In genomic region chrX:36989234-36989751, GRCm38 (mm10) we compare ENCODE assay signal across 8 mouse cellular contexts. TPM values are rescaled to one million over a fixed set of nuclear protein-coding genes. Genes with fewer than 3 reads are reported as not detected.
DNase-seq lines count a peak whose midpoint lies in the region; ATAC-seq and TF ChIP-seq lines count a peak whose summit lies in the region.

No protein-coding gene starts in this region.

- peak; percentile 94 for ATAC-seq in heart, embryonic 16.5 days (replicated peaks; ENCODE audit: extremely low read depth, insufficient read depth, low FRiP score)
- peak; percentile 89 for ATAC-seq in neural tube, embryonic 14.5 days (ENCODE audit: low read depth)

- H3K4me3 ChIP-seq in E14TG2a.4 (replicated peaks; ENCODE audit: low read length), result peak overlapping the region; percentile 80
- H3K4me3 ChIP-seq in forebrain, embryonic 10.5 days, result peak overlapping the region; percentile 67
- H3K4me3 ChIP-seq in heart, embryonic 16.5 days (ENCODE audit: low read length), result peak overlapping the region; percentile 77
- peak overlapping the region; percentile 79 for H3K4me3 ChIP-seq in lung, adult 2 months (replicated peaks; ENCODE audit: extremely low read depth, low read depth, low read length)
- H3K4me3 ChIP-seq in neural tube, embryonic 14.5 days (ENCODE audit: low read depth, low read length), result peak overlapping the region; percentile 50

- no peaks in the 10 kb centered on the region for H3K9me3 ChIP-seq in E14TG2a.4 (ENCODE audit: low read length)
- H3K9me3 ChIP-seq in forebrain, embryonic 10.5 days, result no peaks in the 10 kb centered on the region
- H3K9me3 ChIP-seq in heart, embryonic 16.5 days (replicated peaks; ENCODE audit: control insufficient read depth, low read length), result no peaks in the 10 kb centered on the region
- H3K9me3 ChIP-seq in neural tube, embryonic 14.5 days (ENCODE audit: control insufficient read depth, low read length), result no peaks in the 10 kb centered on the region

- TF ChIP-seq CTCF in E14TG2a.4 (conservative IDR thresholded peaks at IDR 0.05; ENCODE audit: low read length), result no peak
- no peak for TF ChIP-seq CTCF in brain, embryonic 14.5 days (IDR thresholded peaks at IDR 0.05; ENCODE audit: borderline replicate concordance, extremely low read depth, insufficient read depth, insufficient read length)
- TF ChIP-seq CTCF in lung, adult 2 months (IDR thresholded peaks at IDR 0.05; ENCODE audit: insufficient read depth, low read length), result no peak

- H3K4me1 ChIP-seq in E14TG2a.4 (replicated peaks; ENCODE audit: low read depth, low read length), result peaks cover 5% of the 10 kb centered on the region; the same call in 1 of the 2 replicates
- H3K4me1 ChIP-seq in forebrain, embryonic 10.5 days, result peaks cover 12% of the 10 kb centered on the region; the same call in 1 of the 2 replicates
- H3K4me1 ChIP-seq in heart, embryonic 16.5 days (ENCODE audit: control insufficient read depth, insufficient read depth, low read length), result peaks cover 13% of the 10 kb centered on the region
- H3K4me1 ChIP-seq in lung, adult 2 months (ENCODE audit: control insufficient read depth, insufficient read depth, low read length), result no peaks in the 10 kb centered on the region
- H3K4me1 ChIP-seq in neural tube, embryonic 14.5 days (ENCODE audit: control insufficient read depth, insufficient read depth, low read length), result peaks cover 4% of the 10 kb centered on the region; the same call in 1 of the 2 replicates

- peaks cover 22% of the 10 kb centered on the region for H3K27me3 ChIP-seq in E14TG2a.4 (ENCODE audit: insufficient read depth, low read length)
- peaks cover 15% of the 10 kb centered on the region; the same call in 1 of the 2 replicates for H3K27me3 ChIP-seq in forebrain, embryonic 10.5 days (ENCODE audit: poor library complexity, severe bottlenecking)
- no peaks in the 10 kb centered on the region for H3K27me3 ChIP-seq in heart, embryonic 16.5 days (ENCODE audit: control insufficient read depth, insufficient read depth, low read length)
- H3K27me3 ChIP-seq in neural tube, embryonic 14.5 days (ENCODE audit: control insufficient read depth, insufficient read depth, low read length), result no peaks in the 10 kb centered on the region

- DNase-seq in brain, embryonic 14.5 days (ENCODE audit: low read depth), result peak; percentile 82
- peak; percentile 72 for DNase-seq in forebrain, embryonic 10.5 days (ENCODE audit: extremely low spot score, low spot score)
- peak; percentile 43 to 85 for DNase-seq in kidney, postnatal 25 days
- peak; percentile 43 for DNase-seq in lung, adult 2 months
- DNase-seq in testis, postnatal 14 days (ENCODE audit: low spot score), result peak; percentile 63

- H3K36me3 ChIP-seq in E14TG2a.4 (ENCODE audit: insufficient read depth, low read length), result no peaks in the 10 kb centered on the region
- no peaks in the 10 kb centered on the region for H3K36me3 ChIP-seq in forebrain, embryonic 10.5 days (replicated peaks)
- no peaks in the 10 kb centered on the region for H3K36me3 ChIP-seq in heart, embryonic 16.5 days (ENCODE audit: control insufficient read depth, insufficient read depth)
- no peaks in the 10 kb centered on the region for H3K36me3 ChIP-seq in neural tube, embryonic 14.5 days (ENCODE audit: control insufficient read depth, insufficient read depth, low read length)

- H3K9ac ChIP-seq in heart, embryonic 16.5 days (ENCODE audit: low read length), result peak overlapping the region; percentile 85
- peak overlapping the region; percentile 62 for H3K9ac ChIP-seq in neural tube, embryonic 14.5 days (replicated peaks; ENCODE audit: low read depth, low read length)

- peak overlapping the region; percentile 87 for H3K27ac ChIP-seq in forebrain, embryonic 10.5 days
- H3K27ac ChIP-seq in heart, embryonic 16.5 days (ENCODE audit: low read length), result peak overlapping the region; percentile 88
- H3K27ac ChIP-seq in neural tube, embryonic 14.5 days (ENCODE audit: low read depth, low read length), result peak overlapping the region; percentile 78

- TF ChIP-seq POLR2A in brain, embryonic 14.5 days (IDR thresholded peaks at IDR 0.05; ENCODE audit: borderline replicate concordance, extremely low read depth, insufficient read depth, insufficient read length, poor library complexity, severe bottlenecking), result peak; percentile 15; the same call in 1 of the 2 replicates
- 0 out of 2 replicates have a peak, but pooled peaks have one; percentile 19 for TF ChIP-seq POLR2A in lung, adult 2 months (IDR thresholded peaks at IDR 0.05; ENCODE audit: borderline replicate concordance, extremely low read depth, low read depth, low read length)

- WGBS in forebrain, embryonic 10.5 days, result 23% methylated on average over 23 of the region's 29 CpGs
- 3% methylated on average over 25 of the region's 29 CpGs for WGBS in heart, embryonic 16.5 days
- 29% methylated on average over 25 of the region's 29 CpGs for WGBS in lung, adult 2 months
- 11% methylated on average over 28 of the region's 29 CpGs for WGBS in neural tube, embryonic 14.5 days

- peak overlapping the region; percentile 64 for H3K4me2 ChIP-seq in heart, embryonic 16.5 days (ENCODE audit: low read depth, low read length)
- peak overlapping the region; percentile 49 for H3K4me2 ChIP-seq in neural tube, embryonic 14.5 days (ENCODE audit: low read depth, low read length)

RNA-seq across cellular contexts. Expression of gene Sept6, which starts 2.3 kb away (rescaled TPM):
- 54.2 and 61.6 TPM in 2 replicates for polyA plus RNA-seq in brain, embryonic 14.5 days (2012; rRNA removed)
- 33.6 and 34.5 TPM in 2 replicates for polyA plus RNA-seq in forebrain, embryonic 10.5 days (2016; fragmentation: Nextera tagmentation; extraction: Ambion mirVana)
- polyA plus RNA-seq in heart, embryonic 16.5 days (2015; fragmentation: Nextera tagmentation; extraction: Ambion mirVana), result 49.7 and 50.3 TPM in 2 replicates
- 5.6 and 9.0 TPM in 2 replicates for polyA plus RNA-seq in lung, adult 2 months (2012; rRNA removed)
- polyA plus RNA-seq in neural tube, embryonic 14.5 days (2014; fragmentation: Nextera tagmentation; extraction: Ambion mirVana), result 79.6 and 82.8 TPM in 2 replicates

RNA-seq across cellular contexts. Expression of gene Sowahd, which starts 59.4 kb away (rescaled TPM):
- polyA plus RNA-seq in brain, embryonic 14.5 days (2012; rRNA removed), result not detected in 2 replicates
- polyA plus RNA-seq in forebrain, embryonic 10.5 days (2016; fragmentation: Nextera tagmentation; extraction: Ambion mirVana), result not detected in 2 replicates
- polyA plus RNA-seq in heart, embryonic 16.5 days (2015; fragmentation: Nextera tagmentation; extraction: Ambion mirVana), result 0.15 and 0.24 TPM in 2 replicates
- not detected in 2 replicates for polyA plus RNA-seq in lung, adult 2 months (2012; rRNA removed)
- polyA plus RNA-seq in neural tube, embryonic 14.5 days (2014; fragmentation: Nextera tagmentation; extraction: Ambion mirVana), result not detected in 2 replicates

Comparison
In these comparisons a context has a peak if more than half of its experiments do, and no peak if none do; other contexts are left out.
1. Peak in every context shown above with its lines: DNase-seq, ATAC-seq, H3K4me3 ChIP-seq and H3K27ac ChIP-seq.